Comparison of ENCODE assay signal across 31 mouse cellular contexts in the genomic region with DNA sequence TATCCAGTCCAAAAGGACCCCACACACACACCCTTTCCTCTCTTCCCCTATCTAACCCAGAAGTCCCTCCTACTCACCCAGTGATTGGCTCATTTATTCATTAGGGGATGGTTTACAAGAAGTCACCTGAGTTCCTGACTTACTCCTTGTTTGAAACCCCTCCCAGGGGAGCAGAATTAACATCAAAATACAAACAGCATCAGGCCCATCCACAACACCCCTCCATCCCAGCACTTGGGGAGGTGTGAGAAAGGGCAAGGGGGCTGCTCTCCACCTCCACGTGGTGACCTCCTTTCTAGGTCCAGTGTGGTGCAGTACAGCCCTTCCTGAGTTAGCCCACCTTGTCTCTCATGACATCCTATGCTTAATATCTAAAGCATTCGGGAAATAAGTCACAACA. TPM values are rescaled to one million over a fixed set of nuclear protein-coding genes. Genes with fewer than 3 reads are reported as not detected.
"Had no signal": no experiment of that assay in that cellular context is flagged by ENCODE, and none has a peak within 500 bp of the region (broad histone marks: within the 10 kb centered on the region; RNA-seq: fewer than 3 reads in every experiment).

No protein-coding gene starts in this region.

- H3K27me3 ChIP-seq: liver, embryonic 13.5 days; neural tube, embryonic 12.5 days had no signal

- H3K4me3 ChIP-seq: layer of hippocampus, adult 2 months; left cerebral cortex, adult 2 months; liver, embryonic 13.5 days; neural tube, embryonic 12.5 days had no signal

- H3K9me3 ChIP-seq: liver, embryonic 13.5 days; neural tube, embryonic 12.5 days had no signal

- DNase-seq: kidney, postnatal 25 days; layer of hippocampus, postnatal 36 days; liver, embryonic 13.5 days; lung, adult 2 months; lung, postnatal 14 days; lung, postnatal 4 days; midbrain, embryonic 14.5 days; retina, postnatal 1 day; thymus, adult 18-20 months; thymus, postnatal 36 days had no signal

- H3K4me2 ChIP-seq: liver, embryonic 13.5 days; midbrain, embryonic 11.5 days; neural tube, embryonic 12.5 days had no signal

- H3K9ac ChIP-seq: liver, embryonic 13.5 days; neural tube, embryonic 12.5 days had no signal

- H3K4me1 ChIP-seq: neural tube, embryonic 12.5 days had no signal

- H3K27ac ChIP-seq: kidney, postnatal 0 days; layer of hippocampus, adult 2 months; left cerebral cortex, adult 2 months; liver, embryonic 13.5 days; neural tube, embryonic 12.5 days had no signal

RNA-seq across cellular contexts. Expression of gene Gm13420, which starts 22.0 kb away (rescaled TPM):
- total RNA-seq: megakaryocyte progenitor cell, adult 5-6 weeks; megakaryocyte-erythroid progenitor cell, adult 5-6 weeks; neutrophil, adult 5-6 weeks had no signal
- polyA plus RNA-seq: limb, embryonic 11.5 days; midbrain, embryonic 11.5 days; midbrain, embryonic 14.5 days; neural tube, embryonic 12.5 days; urinary bladder, adult 2 months had no signal

RNA-seq across cellular contexts. Expression of gene Gm13547, which starts 29.6 kb away (rescaled TPM):
- total RNA-seq: layer of hippocampus, adult 2 months; layer of hippocampus, postnatal 10 days; layer of hippocampus, postnatal 36 days; left cerebral cortex, adult 2 months; left cerebral cortex, postnatal 10 days; liver, adult 2 months; megakaryocyte progenitor cell, adult 5-6 weeks; megakaryocyte-erythroid progenitor cell, adult 5-6 weeks; midbrain, postnatal 0 days had no signal
- polyA plus RNA-seq: kidney, postnatal 0 days; large intestine, adult 2 months; limb, embryonic 11.5 days; limb, embryonic 14.5 days; liver, adult 2 months; liver, embryonic 13.5 days; liver, embryonic 16.5 days; lung, adult 2 months; lung, embryonic 16.5 days; midbrain, embryonic 11.5 days; midbrain, embryonic 14.5 days; midbrain, postnatal 0 days; small intestine, adult 2 months; spleen, adult 2 months; stomach, embryonic 16.5 days; urinary bladder, adult 2 months had no signal
